Mouse (Mus musculus) adrenal gland, adult 2 months (tissue): ENCODE measurements around the gene Rnase10. TPM values are rescaled to one million over a fixed set of nuclear protein-coding genes. Genes with fewer than 3 reads are reported as not detected.

Experiments
- polyA plus RNA-seq: library from polyadenylated mRNA; depleted of rRNA; stranded (reverse); fragments of >200 nt; gene quantifications from 2 replicates; pipeline ENCODE4 v1.2.3, GENCODE M21; 2012; rRNA removed
- total RNA-seq, 2 experiments: library from RNA; stranded (reverse); gene quantifications; 2 replicates each; pipeline ENCODE4 v1.2.3; 2021

Gene Rnase10
- total and polyA plus RNA-seq, 3 experiments: 0.24 to 0.26 TPM; not detected in 1

Other genes starting within 250 kb of the Rnase10 start
- gene Ttc5, start 222.2 kb upstream of the Rnase10 start, total RNA-seq: 10 to 100 TPM; 29.6 to 45.5 TPM
- gene Ttc5, start 222.2 kb upstream of the Rnase10 start, polyA plus RNA-seq: 14.1 and 15.5 TPM in 2 replicates
- not detected for gene Ccnb1ip1, start 200.0 kb upstream of the Rnase10 start, total RNA-seq
- gene Ccnb1ip1, start 200.0 kb upstream of the Rnase10 start, polyA plus RNA-seq: not detected in 2 replicates
- 10 to 100 TPM; 22.3 to 26.0 TPM for gene Parp2, start 199.9 kb upstream of the Rnase10 start, total RNA-seq
- 3.5 and 4.0 TPM in 2 replicates for gene Parp2, start 199.9 kb upstream of the Rnase10 start, polyA plus RNA-seq
- gene Tep1, start 137.2 kb upstream of the Rnase10 start, total RNA-seq: 10 to 100 TPM; 15.5 to 17.5 TPM
- 16.0 and 18.9 TPM in 2 replicates for gene Tep1, start 137.2 kb upstream of the Rnase10 start, polyA plus RNA-seq
- 1 to 10 TPM in 1 of 2 experiments, under 1 TPM in 1; 0.46 to 1.0 TPM for gene Klhl33, start 110.2 kb upstream of the Rnase10 start, total RNA-seq
- 0.45 and 1.0 TPM in 2 replicates for gene Klhl33, start 110.2 kb upstream of the Rnase10 start, polyA plus RNA-seq
- gene Osgep, start 82.9 kb upstream of the Rnase10 start, total RNA-seq: 10 to 100 TPM; 37.7 to 45.0 TPM
- 149 and 171 TPM in 2 replicates for gene Osgep, start 82.9 kb upstream of the Rnase10 start, polyA plus RNA-seq
- 10 to 100 TPM; 54.7 to 80.9 TPM for gene Apex1, start 82.8 kb upstream of the Rnase10 start, total RNA-seq
- 20.9 and 27.1 TPM in 2 replicates for gene Apex1, start 82.8 kb upstream of the Rnase10 start, polyA plus RNA-seq
- gene Pip4p1, start 76.9 kb upstream of the Rnase10 start, total RNA-seq: 10 to 100 TPM; 56.7 to 69.6 TPM
- gene Pip4p1, start 76.9 kb upstream of the Rnase10 start, polyA plus RNA-seq: 120 and 125 TPM in 2 replicates
- 10 to 100 TPM; 31.2 to 46.1 TPM for gene Pnp, start 76.7 kb upstream of the Rnase10 start, total RNA-seq
- 10.1 and 12.3 TPM in 2 replicates for gene Pnp, start 76.7 kb upstream of the Rnase10 start, polyA plus RNA-seq
- 10 to 100 TPM; 45.4 to 64.1 TPM for gene Gm49342, start 63.2 kb upstream of the Rnase10 start, total RNA-seq
- gene Gm49342, start 63.2 kb upstream of the Rnase10 start, polyA plus RNA-seq: 2.9 and 4.5 TPM in 2 replicates
- gene Pnp2, start 51.8 kb upstream of the Rnase10 start, total RNA-seq: 1 to 10 TPM; 1.5 to 2.5 TPM
- gene Pnp2, start 51.8 kb upstream of the Rnase10 start, polyA plus RNA-seq: 0.37 and 0.49 TPM in 2 replicates
- not detected for gene Rnase9, start 34.1 kb downstream of the Rnase10 start, total RNA-seq
- not detected in 2 replicates for gene Rnase9, start 34.1 kb downstream of the Rnase10 start, polyA plus RNA-seq
- not detected for gene Rnase11, start 42.4 kb downstream of the Rnase10 start, total RNA-seq
- not detected in 2 replicates for gene Rnase11, start 42.4 kb downstream of the Rnase10 start, polyA plus RNA-seq
- gene Rnase12, start 49.9 kb downstream of the Rnase10 start, total RNA-seq: not detected
- not detected in 2 replicates for gene Rnase12, start 49.9 kb downstream of the Rnase10 start, polyA plus RNA-seq
- gene Olfr750, start 66.7 kb downstream of the Rnase10 start, total RNA-seq: under 1 TPM in 1 of 2 experiments, not detected in 1; 0.06 TPM
- gene Olfr750, start 66.7 kb downstream of the Rnase10 start, polyA plus RNA-seq: not detected in 2 replicates
- 10 to 100 TPM; 45.5 to 71.4 TPM for gene Rnase4, start 83.3 kb downstream of the Rnase10 start, total RNA-seq
- 33.7 and 34.7 TPM in 2 replicates for gene Rnase4, start 83.3 kb downstream of the Rnase10 start, polyA plus RNA-seq
- gene Ang, start 83.4 kb downstream of the Rnase10 start, total RNA-seq: 1 to 10 TPM; 4.4 to 7.7 TPM
- 2.9 and 3.2 TPM in 2 replicates for gene Ang, start 83.4 kb downstream of the Rnase10 start, polyA plus RNA-seq
- not detected for gene Eddm3b, start 106.7 kb downstream of the Rnase10 start, total RNA-seq
- gene Eddm3b, start 106.7 kb downstream of the Rnase10 start, polyA plus RNA-seq: not detected in 2 replicates
- 1 to 10 TPM; 1.5 to 1.6 TPM for gene Rnase6, start 116.2 kb downstream of the Rnase10 start, total RNA-seq
- 0.89 and 0.92 TPM in 2 replicates for gene Rnase6, start 116.2 kb downstream of the Rnase10 start, polyA plus RNA-seq
- gene Rnase1, start 139.0 kb downstream of the Rnase10 start, total RNA-seq: 1 to 10 TPM in 1 of 2 experiments, not detected in 1; 2.3 TPM
- not detected in 2 replicates for gene Rnase1, start 139.0 kb downstream of the Rnase10 start, polyA plus RNA-seq
- gene Rnase2b, start 154.5 kb downstream of the Rnase10 start, total RNA-seq: not detected
- gene Rnase2b, start 154.5 kb downstream of the Rnase10 start, polyA plus RNA-seq: not detected in 2 replicates
- not detected for gene Ang2, start 191.4 kb downstream of the Rnase10 start, total RNA-seq
- not detected in 2 replicates for gene Ang2, start 191.4 kb downstream of the Rnase10 start, polyA plus RNA-seq
- not detected for gene Ear14, start 195.6 kb downstream of the Rnase10 start, total RNA-seq
- not detected in 2 replicates for gene Ear14, start 195.6 kb downstream of the Rnase10 start, polyA plus RNA-seq
- gene Rnase2a, start 248.4 kb downstream of the Rnase10 start, total RNA-seq: 10 to 100 TPM in 1 of 2 experiments, 1 to 10 TPM in 1; 9.5 to 15.7 TPM
- not detected in 2 replicates for gene Rnase2a, start 248.4 kb downstream of the Rnase10 start, polyA plus RNA-seq